Mouse (Mus musculus): Measurements from ENCODE around the gene Gm26657. TPM values are rescaled to one million over a fixed set of nuclear protein-coding genes. Genes with fewer than 3 reads are reported as not detected.

Gm26657 gene
- polyA plus RNA-seq, 1 experiment from 2014 or later = not detected

DNA sequence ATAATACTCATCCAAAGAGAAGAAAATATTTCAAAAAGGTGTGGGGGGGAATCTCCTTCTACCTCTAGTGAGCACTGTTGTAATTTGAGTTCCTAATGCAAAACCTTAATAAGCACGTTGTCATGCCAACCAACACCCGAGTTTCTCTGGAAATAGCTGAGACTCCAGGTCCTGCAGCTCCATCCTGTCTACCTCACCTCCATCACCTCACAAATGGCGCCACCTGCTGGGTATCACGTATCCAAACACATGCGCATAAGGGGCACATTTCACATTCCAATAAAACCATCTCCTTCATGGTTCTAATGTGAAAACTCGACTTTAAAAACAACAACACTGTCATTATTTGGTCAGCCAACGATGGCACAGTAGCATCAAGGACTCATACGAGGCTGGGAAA, 14.0 kb upstream of the Gm26657 start:
- no peaks in the 10 kb centered on the region for H3K4me1 ChIP-seq
- no peak for ATAC-seq
- H3K36me3 ChIP-seq (ENCODE audit: poor library complexity, severe bottlenecking) = no peaks in the 10 kb centered on the region
- no peak overlapping the region for H3K4me2 ChIP-seq
- H3K9ac ChIP-seq = no peak overlapping the region
- H3K9me3 ChIP-seq (replicated peaks) = no peaks in the 10 kb centered on the region
- H3K27me3 ChIP-seq = no peaks in the 10 kb centered on the region
- no peak overlapping the region for H3K27ac ChIP-seq
- H3K4me3 ChIP-seq = no peak overlapping the region
- 56% methylated on average over 8 of the region's 8 CpGs for WGBS

DNA sequence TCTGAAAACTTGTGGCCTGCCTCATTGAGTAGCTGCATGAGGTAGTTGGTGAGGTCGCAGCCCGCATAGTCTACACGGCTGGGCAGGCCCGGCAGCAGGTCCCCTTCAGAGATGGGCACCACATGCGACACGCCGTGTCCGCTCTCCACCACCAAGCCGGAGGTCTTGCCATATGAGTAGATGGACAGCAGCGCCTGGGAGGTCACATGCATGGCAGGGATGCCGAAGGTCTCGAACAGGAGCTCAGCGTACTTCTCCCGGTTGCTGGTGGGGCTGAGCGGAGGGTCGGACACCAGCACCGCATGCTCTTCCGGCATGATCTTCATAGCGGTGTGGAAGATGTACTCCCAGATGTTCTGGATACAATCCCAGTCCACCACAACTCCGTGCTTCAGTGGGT, 741 bp downstream of the Gm26657 start:
- WGBS = 95% methylated on average over 20 of the region's 20 CpGs
- H3K4me3 ChIP-seq = no peak overlapping the region
- no peaks in the 10 kb centered on the region for H3K4me1 ChIP-seq
- H3K27ac ChIP-seq = no peak overlapping the region
- H3K27me3 ChIP-seq = no peaks in the 10 kb centered on the region
- no peak overlapping the region for H3K9ac ChIP-seq
- no peaks in the 10 kb centered on the region for H3K9me3 ChIP-seq (replicated peaks)
- peaks cover 15% of the 10 kb centered on the region for H3K36me3 ChIP-seq (ENCODE audit: poor library complexity, severe bottlenecking)
- no peak for ATAC-seq
- no peak overlapping the region for H3K4me2 ChIP-seq

DNA sequence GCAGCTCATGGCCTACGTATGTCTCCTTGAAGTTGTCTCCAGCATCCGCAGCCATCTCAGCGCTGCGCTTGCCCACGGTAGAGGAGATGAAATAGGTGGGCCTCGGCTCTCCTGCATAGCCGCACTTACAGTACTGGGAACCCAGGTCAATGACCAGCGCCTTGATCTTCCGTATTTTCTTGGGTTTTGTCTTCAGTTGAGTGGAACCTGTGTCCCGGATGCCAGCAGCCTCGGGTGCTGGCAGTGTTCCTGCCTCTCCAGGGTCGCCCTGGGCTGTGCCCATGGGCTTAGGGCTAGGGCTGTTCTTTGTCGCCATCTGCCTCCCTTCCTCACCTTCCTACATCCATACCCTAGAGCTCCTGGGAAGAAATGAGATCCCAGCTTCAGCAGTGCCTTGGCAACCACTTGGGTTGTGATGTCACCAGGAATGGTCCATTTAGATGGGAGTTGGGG, 1.2 kb downstream of the Gm26657 start, which contains the start of gene Actl7b:
Gene Actl7b (minus strand): TSS at position 403 of the 453 bp plus-strand sequence.
- Histone ChIP-seq H3K9ac (no peak within 1 kb of the TSS), H3K27ac (no peak within 1 kb of the TSS), H3K9me3 (replicated peaks) (no peaks in the 10 kb centered on the region), H3K27me3 (no peaks in the 10 kb centered on the region), H3K4me2 (no peak within 1 kb of the TSS), H3K4me1 (no peaks in the 10 kb centered on the region), H3K4me3 (no peak within 1 kb of the TSS), H3K36me3 (ENCODE audit: poor library complexity, severe bottlenecking) (peaks cover 19% of the 10 kb centered on the region)
- WGBS = 94% methylated on average over 13 of the region's 13 CpGs
- ATAC-seq = no peak

DNA sequence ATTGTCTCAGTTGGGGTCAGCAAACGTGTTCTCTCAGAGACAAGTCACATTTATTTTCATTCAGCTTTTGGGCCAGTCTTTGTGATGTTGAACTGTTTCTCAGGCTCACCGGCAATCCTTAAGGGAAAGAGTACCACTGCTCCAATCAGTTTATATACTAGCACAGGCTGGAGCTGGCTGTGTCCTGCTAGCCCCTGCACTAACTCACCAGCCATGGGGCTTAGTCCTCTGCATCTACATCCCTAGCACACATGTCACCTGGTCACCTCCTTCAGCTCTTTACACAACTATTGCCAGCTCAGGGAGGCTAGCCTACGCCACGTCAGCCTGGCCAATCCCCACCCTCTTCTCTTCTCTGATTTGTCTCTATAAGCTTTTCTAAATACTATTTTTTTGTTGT, 2.8 kb downstream of the Gm26657 start:
- Histone ChIP-seq H3K4me2 (no peak overlapping the region), H3K9me3 (replicated peaks) (no peaks in the 10 kb centered on the region), H3K4me3 (no peak overlapping the region), H3K9ac (no peak overlapping the region), H3K36me3 (ENCODE audit: poor library complexity, severe bottlenecking) (peaks cover 34% of the 10 kb centered on the region), H3K27ac (no peak overlapping the region), H3K4me1 (no peaks in the 10 kb centered on the region), H3K27me3 (no peaks in the 10 kb centered on the region)
- 89% methylated on average over 4 of the region's 4 CpGs for WGBS
- no peak; the same call in 1 of the 2 replicates for ATAC-seq

DNA sequence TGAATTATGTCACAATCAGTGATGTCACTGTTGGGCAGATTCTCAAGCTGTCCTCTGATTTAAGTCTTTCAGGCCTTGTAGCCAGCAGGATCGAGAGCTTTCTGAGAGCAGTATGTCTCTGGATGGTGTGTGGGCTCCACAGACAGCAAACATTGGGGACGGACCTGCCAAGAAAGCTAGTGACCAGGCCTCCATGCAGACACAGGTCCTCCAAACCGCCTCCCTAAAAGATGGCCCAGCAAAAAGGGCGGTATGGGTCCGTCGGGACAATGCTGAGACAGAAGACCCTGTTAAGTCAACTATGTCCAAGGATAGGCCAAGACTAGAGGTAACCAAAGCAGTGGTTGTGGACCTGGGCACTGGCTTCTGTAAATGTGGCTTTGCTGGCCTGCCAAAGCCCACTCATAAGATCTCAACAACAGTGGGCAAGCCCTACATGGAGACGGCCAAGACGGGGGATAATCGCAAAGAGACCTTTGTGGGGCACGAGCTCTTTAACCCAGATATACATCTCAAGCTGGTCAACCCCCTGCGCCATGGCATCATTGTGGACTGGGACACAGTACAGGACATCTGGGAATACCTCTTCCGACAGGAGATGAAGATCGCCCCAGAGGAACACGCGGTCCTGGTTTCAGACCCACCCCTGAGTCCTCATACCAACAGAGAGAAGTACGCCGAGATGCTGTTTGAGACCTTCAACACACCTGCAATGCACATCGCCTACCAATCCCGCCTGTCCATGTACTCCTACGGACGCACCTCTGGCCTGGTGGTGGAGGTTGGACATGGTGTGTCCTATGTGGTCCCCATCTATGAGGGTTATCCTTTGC, 3.7 kb downstream of the Gm26657 start, which contains the start of gene Actl7a:
Gene Actl7a (plus strand): TSS at position 51 of the 833 bp plus-strand sequence.
- WGBS = 97% methylated on average over 21 of the region's 21 CpGs
- H3K4me1 ChIP-seq = no peaks in the 10 kb centered on the region
- H3K27ac ChIP-seq = no peak within 1 kb of the TSS
- H3K4me2 ChIP-seq = no peak within 1 kb of the TSS
- H3K36me3 ChIP-seq (ENCODE audit: poor library complexity, severe bottlenecking) = peaks cover 43% of the 10 kb centered on the region
- H3K9ac ChIP-seq = no peak within 1 kb of the TSS
- H3K9me3 ChIP-seq (replicated peaks) = no peaks in the 10 kb centered on the region
- no peak within 1 kb of the TSS for H3K4me3 ChIP-seq
- H3K27me3 ChIP-seq = no peaks in the 10 kb centered on the region
- no peak for ATAC-seq

DNA sequence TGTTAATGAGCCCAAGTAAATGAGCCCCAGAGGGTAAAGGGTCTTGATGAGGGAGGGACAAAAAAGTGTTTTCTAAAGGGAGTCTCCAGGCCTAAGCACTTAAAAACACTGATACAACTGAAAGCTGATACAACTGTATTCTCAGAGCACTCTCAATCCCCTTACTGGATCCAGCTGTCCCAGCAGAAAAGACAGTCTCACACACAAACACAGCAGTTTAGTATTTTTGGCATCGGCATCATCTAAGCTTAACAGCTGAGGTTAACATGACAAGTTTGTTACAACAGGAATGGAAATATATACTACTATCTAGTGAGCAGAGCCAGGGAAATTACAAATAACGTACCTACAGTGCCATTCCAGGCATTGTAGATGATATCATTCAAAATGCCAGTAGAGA, 6.5 kb downstream of the Gm26657 start:
- H3K4me3 ChIP-seq = no peak overlapping the region
- no peak for ATAC-seq
- no peak overlapping the region for H3K9ac ChIP-seq
- H3K36me3 ChIP-seq (ENCODE audit: poor library complexity, severe bottlenecking) = peaks cover 69% of the 10 kb centered on the region
- H3K4me1 ChIP-seq = no peaks in the 10 kb centered on the region
- WGBS = 92% methylated on average over 2 of the region's 2 CpGs
- no peaks in the 10 kb centered on the region for H3K27me3 ChIP-seq
- no peaks in the 10 kb centered on the region for H3K9me3 ChIP-seq (replicated peaks)
- H3K4me2 ChIP-seq = no peak overlapping the region
- H3K27ac ChIP-seq = no peak overlapping the region

DNA sequence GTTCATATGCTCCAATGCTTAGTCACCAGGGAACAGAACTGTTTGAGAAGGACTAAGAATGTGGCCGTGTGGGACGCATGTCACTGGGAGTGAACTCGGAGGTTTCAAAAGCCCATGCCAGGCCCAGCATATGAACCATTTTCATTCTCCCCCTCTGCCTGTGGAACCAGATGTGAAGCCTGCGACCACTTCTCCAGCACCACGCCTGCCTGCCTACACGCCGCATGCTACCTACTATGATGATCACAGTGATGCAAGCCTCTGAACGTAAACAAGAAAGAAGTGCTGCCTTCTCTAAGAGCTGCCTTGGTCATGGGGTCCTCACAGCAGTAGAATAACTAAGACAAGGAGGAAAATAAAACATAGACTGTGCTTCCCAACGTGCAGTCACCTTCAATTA, 7.6 kb downstream of the Gm26657 start:
- H3K4me3 ChIP-seq = no peak overlapping the region
- no peak overlapping the region for H3K4me2 ChIP-seq
- H3K36me3 ChIP-seq (ENCODE audit: poor library complexity, severe bottlenecking) = peaks cover 78% of the 10 kb centered on the region
- H3K27me3 ChIP-seq = no peaks in the 10 kb centered on the region
- no peak overlapping the region for H3K27ac ChIP-seq
- no peaks in the 10 kb centered on the region for H3K9me3 ChIP-seq (replicated peaks)
- ATAC-seq = no peak
- 98% methylated on average over 9 of the region's 9 CpGs for WGBS
- H3K4me1 ChIP-seq = no peaks in the 10 kb centered on the region
- no peak overlapping the region for H3K9ac ChIP-seq

DNA sequence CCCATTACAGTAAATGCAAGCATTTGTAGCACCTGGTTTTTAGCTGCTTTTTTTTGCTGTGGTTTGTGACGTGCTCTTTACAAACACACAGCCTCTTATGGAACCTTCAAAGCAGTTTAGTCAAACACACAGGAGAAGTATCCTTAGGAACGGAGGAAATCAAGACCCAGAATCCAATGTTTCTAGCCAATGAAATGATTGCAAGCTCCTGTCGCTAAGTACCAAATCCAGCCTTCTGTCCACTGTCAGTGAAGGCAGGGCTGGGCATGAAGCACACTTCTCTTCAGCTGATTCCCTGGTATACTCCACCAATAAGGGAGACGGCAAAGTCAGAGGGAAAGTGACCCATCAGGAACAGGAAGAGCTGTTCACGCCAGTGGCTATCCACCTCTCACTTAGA, 16.2 kb downstream of the Gm26657 start:
- peaks cover 91% of the 10 kb centered on the region for H3K36me3 ChIP-seq (ENCODE audit: poor library complexity, severe bottlenecking)
- H3K9me3 ChIP-seq (replicated peaks) = no peaks in the 10 kb centered on the region
- no peak overlapping the region for H3K9ac ChIP-seq
- H3K4me3 ChIP-seq = no peak overlapping the region
- 93% methylated on average over 5 of the region's 5 CpGs for WGBS
- H3K4me2 ChIP-seq = no peak overlapping the region
- no peak for ATAC-seq
- H3K4me1 ChIP-seq = no peaks in the 10 kb centered on the region
- no peaks in the 10 kb centered on the region for H3K27me3 ChIP-seq
- H3K27ac ChIP-seq = no peak overlapping the region

DNA sequence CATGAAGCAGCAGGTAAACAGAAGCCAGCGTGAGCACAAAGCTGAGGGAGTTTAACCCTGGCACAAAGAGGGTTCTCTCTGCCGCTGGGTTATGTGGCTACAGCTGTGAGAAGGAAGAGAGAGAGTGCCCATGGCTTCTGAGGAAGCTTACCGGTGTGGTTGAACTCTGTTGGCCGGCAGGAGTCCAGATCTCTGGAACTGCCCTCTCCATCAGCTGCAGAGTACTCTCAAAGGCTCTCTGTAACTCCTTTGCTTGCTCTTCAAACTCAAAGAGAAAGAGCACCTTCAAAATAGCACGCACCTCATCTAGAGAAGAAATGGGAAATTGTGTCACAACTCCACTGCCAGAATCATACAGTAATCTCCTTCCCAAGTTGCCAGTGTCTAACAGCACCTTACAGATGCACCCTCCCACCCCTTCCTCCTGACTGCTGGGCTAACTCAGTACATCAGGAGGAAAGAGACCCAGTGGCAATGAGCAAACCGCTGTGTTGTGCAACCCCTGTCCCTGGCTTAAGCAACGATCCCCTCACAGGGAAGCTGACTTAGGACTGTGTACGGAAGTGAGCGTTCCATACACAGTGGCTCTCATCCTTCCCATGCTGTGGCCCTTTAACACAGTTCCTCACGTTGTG, 17.2 kb downstream of the Gm26657 start:
- whole genome bisulfite sequencing = 92% methylated on average over 10 of the region's 10 CpGs
- H3K4me1 ChIP-seq = no peaks in the 10 kb centered on the region
- ATAC-seq = no peak
- H3K27me3 ChIP-seq = no peaks in the 10 kb centered on the region
- H3K4me3 ChIP-seq = no peak overlapping the region
- no peak overlapping the region for H3K4me2 ChIP-seq
- no peaks in the 10 kb centered on the region for H3K9me3 ChIP-seq (replicated peaks)
- no peak overlapping the region for H3K9ac ChIP-seq
- peaks cover 91% of the 10 kb centered on the region for H3K36me3 ChIP-seq (ENCODE audit: poor library complexity, severe bottlenecking)
- H3K27ac ChIP-seq = no peak overlapping the region

DNA sequence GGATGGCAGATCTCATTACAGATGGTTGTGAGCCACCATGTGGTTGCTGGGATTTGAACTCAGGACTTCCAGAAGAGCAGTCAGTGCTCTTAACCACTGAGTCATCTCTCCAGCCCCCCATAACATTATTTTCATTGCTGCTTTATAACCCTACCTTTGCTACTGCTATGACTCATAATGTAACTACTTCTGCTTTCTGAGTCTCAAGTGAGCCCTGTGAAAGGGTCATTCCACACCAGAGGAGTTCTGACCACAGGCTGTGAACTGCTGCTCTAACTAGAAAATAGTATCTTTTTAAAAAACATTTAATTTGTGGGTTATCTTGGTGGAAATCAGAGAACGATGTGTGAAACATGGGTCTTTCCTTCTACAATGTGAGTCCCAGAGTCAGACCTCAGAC, 17.8 kb downstream of the Gm26657 start:
- Histone ChIP-seq H3K27ac (no peak overlapping the region), H3K4me2 (no peak overlapping the region), H3K4me3 (no peak overlapping the region), H3K36me3 (ENCODE audit: poor library complexity, severe bottlenecking) (peaks cover 96% of the 10 kb centered on the region), H3K9ac (no peak overlapping the region), H3K4me1 (no peaks in the 10 kb centered on the region), H3K9me3 (replicated peaks) (no peaks in the 10 kb centered on the region), H3K27me3 (no peaks in the 10 kb centered on the region)
- WGBS = 97% methylated on average over 1 of the region's 1 CpGs
- ATAC-seq = no peak

DNA sequence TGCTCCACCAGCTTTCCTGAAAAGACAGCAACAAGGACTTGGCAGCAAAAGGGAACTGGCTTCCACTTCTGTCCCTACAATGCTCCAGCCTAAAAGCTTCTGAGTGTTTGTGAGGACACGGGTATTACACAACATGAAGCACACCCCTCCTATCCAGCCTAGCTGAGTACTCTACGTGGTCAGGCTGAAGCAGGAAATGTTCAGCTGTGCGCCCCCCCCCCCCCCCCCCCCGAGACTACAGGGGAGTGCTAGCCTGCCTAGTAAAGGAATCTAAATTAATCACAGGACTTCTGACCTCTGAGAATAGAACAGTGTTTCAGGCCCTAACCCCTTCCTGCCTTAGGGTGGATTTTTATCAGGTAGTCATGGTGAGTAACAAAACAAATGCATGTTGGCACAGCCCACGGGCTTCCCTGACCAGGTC, 28.0 kb downstream of the Gm26657 start:
- no peak overlapping the region for H3K9ac ChIP-seq
- no peak overlapping the region for H3K4me2 ChIP-seq
- H3K4me1 ChIP-seq = no peaks in the 10 kb centered on the region
- no peaks in the 10 kb centered on the region for H3K9me3 ChIP-seq (replicated peaks)
- H3K27ac ChIP-seq = no peak overlapping the region
- ATAC-seq = no peak
- peaks cover 91% of the 10 kb centered on the region for H3K36me3 ChIP-seq (ENCODE audit: poor library complexity, severe bottlenecking)
- no peak overlapping the region for H3K4me3 ChIP-seq
- WGBS = 73% methylated on average over 5 of the region's 5 CpGs
- H3K27me3 ChIP-seq = no peaks in the 10 kb centered on the region

DNA sequence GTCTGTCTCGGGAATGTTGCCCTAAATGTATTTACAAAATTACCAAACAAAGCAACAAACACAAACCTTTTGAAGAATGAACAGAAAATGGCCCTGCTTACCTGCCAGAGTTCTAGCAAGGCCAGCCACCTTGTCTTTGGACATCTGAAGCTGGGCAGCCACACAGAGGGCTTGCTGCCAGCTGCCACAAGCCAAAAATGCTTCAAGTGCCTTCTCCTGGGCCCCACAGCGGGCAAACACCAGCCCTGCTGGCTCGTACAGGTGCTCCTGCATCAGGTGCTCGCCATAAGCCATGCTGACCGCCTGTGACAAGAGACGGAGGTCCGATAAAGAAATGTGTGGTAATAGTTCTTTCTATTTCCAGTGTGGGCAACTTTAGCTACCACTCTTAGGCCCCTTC, 29.0 kb downstream of the Gm26657 start:
- no peaks in the 10 kb centered on the region for H3K9me3 ChIP-seq (replicated peaks)
- 94% methylated on average over 7 of the region's 7 CpGs for WGBS
- no peak overlapping the region for H3K27ac ChIP-seq
- no peak for ATAC-seq
- H3K27me3 ChIP-seq = no peaks in the 10 kb centered on the region
- H3K36me3 ChIP-seq (ENCODE audit: poor library complexity, severe bottlenecking) = peaks cover 96% of the 10 kb centered on the region
- H3K4me3 ChIP-seq = no peak overlapping the region
- no peak overlapping the region for H3K9ac ChIP-seq
- H3K4me2 ChIP-seq = no peak overlapping the region
- H3K4me1 ChIP-seq = no peaks in the 10 kb centered on the region
